Mouse (Mus musculus) liver, adult 2 months (tissue): ENCODE measurements at regions not wholly inside any gene's neighbourhood (a gene's known extent, or its start where the extent isn't known, plus 50 kb on each side); places are given as distances from the start of the nearest gene placed in this dataset.

Source experiments
- CTCF ChIP-seq: fragments of 200-500 bp; IDR thresholded peaks from 2 replicates; pipeline ENCODE4 v1.5.1; 2011; ENCODE audit warnings: low read depth, low read length, control low read depth
- POLR2A ChIP-seq: fragments of 200-500 bp; IDR thresholded peaks from 2 replicates; pipeline ENCODE4 v1.6.1; 2011; ENCODE audit warnings: low read length, control low read depth; ENCODE audit not compliant: insufficient read depth; ENCODE audit errors: extremely low read depth

DNA sequence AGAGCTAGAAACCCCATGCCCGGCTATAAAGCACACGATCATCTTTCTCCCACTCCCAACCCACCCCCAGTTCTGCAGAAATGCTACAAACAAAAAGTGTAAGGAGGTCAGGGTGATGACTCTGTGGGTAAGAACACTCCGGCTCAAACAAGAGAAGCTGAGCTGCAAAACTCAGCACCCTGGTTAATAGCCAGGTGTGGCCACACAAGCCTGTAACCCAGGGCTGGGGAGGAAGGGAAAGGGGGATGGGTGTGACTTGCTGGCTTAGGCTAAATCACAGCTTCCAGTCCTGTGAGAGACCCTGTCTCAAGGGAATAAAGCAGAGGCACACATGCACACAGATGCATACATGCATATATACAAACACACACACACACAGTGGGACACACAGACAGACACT lies 96.6 kb upstream of the Klf3 start:
- TF ChIP-seq CTCF (no peak), POLR2A (no peak)
